Mouse (Mus musculus) gastrocnemius, postnatal 10 days (tissue): ENCODE results near the gene Fkbp11. TPM values are rescaled to one million over a fixed set of nuclear protein-coding genes. Genes with fewer than 3 reads are reported as not detected.
"Not testable (repeated sequence)": the region's sequence is repeated elsewhere in the genome, so short reads cannot be mapped to it uniquely, and the experiment has no call there.

Source experiments
- DNase-seq: peaks from one replicate; pipeline ENCODE4 v3.0.0; 2021; ENCODE audit warnings: mixed read lengths
- long read RNA-seq, 2 experiments: library from polyadenylated mRNA; stranded (forward); transcript quantifications; one replicate each; pipeline ENCODE4 v2.0.0; 2021
- total RNA-seq, 2 experiments: library from RNA; stranded (reverse); gene quantifications; 2 replicates each; pipeline ENCODE4 v1.2.3; 2021

Gene Fkbp11
- 10 to 100 TPM in 1 of 2 experiments, 1 to 10 TPM in 1; 8.0 to 13.1 TPM for total RNA-seq
- long read RNA-seq, experiment 1, transcript Fkbp11-201 (6 exons, 734 nt), result major isoform, 6 of 6 reads
- long read RNA-seq, experiment 1, partial matches to known transcripts, result 0 of 6 reads
- long read RNA-seq, experiment 1, other reads (novel, unspliced or antisense), result 0 of 6 reads
- long read RNA-seq, experiment 2, transcript Fkbp11-201 (6 exons, 734 nt), result major isoform, 5 of 5 reads
- long read RNA-seq, experiment 2, partial matches to known transcripts, result 0 of 5 reads
- long read RNA-seq, experiment 2, other reads (novel, unspliced or antisense), result 0 of 5 reads

DNA sequence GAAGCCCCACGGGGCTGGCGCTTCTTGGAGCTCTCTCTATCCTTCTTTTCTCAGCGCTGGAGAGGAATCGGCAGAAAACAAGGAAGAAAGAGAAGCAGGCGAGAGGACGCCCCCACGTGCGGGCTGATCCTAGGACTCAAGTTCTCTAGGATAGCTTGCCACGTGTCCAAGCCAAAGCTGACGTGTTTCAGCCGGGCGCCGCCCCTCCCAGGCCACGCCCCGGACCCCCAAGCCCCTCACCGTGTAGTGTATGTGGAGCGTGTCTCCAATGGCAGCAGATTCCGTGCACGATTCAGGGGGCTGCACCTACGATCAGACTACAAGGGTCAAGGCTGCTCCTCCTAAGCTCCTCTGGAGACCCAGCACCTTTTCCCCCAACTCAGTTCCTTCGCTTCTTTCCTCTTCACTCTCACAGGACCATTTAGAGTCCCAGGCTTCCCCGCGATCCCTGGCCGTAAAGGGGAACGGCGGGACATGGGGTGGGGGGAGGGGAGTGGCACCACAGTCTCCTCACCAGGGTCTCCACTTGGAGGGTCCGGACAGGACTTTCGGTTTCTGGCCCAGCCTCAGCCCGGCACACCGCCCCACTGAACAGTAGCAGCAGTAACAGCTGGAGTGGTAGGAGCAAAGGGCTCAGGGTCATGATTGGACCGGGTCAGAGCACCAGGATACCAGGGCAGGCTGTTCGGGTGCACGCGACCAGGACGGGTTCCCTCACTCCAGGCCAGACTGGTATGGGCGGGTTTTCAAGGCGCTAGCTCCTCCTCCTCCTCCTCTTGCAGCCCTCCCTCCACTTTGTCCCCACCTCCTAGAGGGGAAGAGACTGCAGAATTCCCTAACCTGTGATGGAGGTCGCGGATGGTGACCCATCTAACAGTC is at the start of gene Fkbp11:
Gene Fkbp11, minus strand, starts transcription at position 756 of the 879 bp plus-strand sequence.
- peak; percentile 44 for DNase-seq

GRCm38 (mm10) chr15:98777762-98778161 is 49.8 kb upstream of the Fkbp11 start, which contains the start of gene Wnt10b:
Gene Wnt10b, minus strand, starts transcription at chr15:98778150.
- no peak for DNase-seq

DNA sequence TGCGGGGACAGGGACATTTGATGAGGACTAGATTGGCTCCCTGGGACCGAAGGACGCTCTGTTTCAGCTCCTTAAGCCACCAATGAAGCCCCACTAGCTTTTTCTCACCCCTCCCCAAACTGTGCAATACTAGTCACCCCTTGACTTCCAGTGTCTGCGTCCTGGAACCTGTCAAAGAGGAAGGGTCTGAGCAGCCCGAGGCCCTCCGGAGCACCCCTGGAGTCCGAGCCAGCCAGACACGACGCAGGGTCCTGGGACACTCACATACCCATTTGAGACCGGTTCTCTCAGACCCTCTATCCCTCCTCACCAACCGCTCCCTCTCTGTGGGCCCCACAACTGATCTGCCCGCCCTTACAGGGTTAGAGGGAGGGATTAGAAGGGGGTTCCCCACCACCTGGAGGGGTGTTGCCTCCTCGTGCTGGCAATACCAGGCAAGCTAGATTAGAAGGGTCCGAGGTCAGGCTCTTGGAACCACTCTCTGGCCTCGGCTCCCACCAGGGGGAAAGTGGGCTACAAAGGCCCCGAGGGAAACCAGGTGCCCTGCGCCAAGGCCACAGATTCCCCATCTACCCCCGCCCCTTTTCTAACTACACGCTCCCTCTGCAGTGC is 49.1 kb upstream of the Fkbp11 start:
- DNase-seq, result no peak

- no peak for DNase-seq
These were observed 48.4 kb upstream of the Fkbp11 start for GRCm38 (mm10) chr15:98776280-98777004.

DNA sequence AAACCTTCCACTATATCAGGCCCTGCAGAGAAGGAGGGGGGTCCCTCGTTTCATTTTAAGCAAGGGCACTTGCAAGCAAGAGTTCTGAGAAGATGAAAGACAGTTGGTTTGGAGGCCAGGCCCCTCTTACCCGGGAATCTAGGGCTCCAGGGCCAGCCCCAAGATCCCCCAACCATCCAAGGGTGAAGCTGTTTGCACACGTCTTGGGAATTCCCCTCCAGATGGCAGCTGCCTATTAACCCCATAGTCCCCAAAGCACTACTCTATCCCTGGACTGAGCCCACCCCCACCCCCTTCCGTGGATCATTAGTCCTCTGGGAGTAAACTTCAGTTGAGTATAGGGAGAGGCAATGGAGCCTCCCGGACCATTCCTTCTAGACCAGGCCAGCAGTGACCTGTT is 47.5 kb upstream of the Fkbp11 start:
- no peak for DNase-seq

DNA sequence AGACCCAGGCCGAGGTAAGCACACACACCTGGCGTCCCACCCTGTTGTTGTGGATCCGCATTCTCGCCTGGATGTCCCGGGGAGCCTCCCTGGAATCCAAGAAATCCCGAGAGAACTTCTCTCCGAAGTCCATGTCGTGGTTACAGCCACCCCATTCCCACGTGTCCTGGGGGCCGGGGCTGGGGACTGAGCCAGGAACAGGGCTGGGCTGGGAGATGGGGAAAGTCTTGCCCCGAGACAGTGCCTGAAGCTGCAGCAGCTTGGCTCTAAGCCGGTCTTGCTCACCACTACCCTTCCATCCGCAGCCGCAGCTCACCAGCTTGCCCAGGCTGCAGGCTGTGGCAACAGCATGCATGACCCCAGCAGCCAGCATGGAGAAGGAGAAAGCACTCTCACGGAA is 46.1 kb upstream of the Fkbp11 start:
- DNase-seq, result no peak

DNA sequence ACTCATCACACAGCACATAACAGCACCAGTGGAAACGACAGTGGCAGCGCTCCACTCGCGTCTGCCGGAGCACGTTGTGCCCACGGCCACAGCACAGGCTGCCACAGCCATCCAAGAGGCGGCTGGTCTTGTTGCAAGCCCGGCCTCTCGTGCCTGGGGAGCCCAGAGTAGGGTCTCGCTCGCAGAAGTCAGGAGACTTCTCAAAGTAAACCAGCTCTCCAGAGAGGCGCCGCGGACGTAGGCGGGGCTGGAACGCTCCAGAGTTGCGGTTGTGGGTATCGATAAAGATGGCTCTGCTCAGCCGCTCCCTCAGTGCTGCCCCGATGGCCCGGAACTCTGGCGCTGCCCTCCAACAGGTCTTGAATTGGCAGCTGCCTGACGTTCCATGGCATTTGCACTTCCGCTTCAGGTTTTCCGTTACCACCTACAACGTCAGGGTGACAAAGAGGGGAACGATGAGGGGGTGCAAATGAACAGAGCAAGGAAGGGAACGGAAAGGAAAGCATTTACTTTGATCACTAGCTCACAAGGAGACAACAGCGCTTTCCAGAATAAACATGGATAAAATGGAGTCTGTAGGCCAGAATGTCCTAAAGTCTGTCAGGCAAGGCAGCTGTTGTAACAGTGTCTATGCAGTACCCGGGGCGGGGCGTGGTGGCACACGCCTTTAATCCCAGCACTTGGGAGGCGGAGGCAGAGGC is 44.7 kb upstream of the Fkbp11 start:
- no peak for DNase-seq

DNA sequence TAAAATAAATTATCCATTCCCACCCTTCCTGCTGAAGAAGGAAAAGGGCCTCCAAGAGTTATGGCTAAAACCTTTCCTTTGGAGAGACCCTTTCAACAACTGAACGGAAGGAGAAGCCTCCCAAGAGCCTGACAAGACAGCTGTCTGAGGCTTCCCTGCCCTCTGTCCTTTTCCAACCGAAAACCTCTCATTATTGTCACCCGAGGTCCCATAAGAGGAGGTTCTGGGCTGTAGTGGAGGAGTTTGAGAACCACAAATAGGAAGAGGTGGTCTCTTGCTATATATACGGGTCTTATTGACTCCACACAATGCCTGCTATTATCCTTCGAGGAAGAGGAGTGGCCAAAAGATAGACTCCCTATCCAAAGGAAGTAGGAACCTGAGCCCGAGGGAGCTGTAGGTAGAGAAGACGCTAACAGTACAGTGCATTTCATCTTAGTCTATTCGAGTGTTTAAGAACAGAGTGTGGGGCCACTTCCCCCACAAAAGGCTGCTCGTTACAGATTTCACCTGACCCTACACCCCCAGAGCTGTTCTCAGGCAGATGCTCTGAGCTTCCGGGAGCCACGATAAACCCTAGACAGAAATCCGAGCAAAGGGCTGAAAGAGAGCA is 43.9 kb upstream of the Fkbp11 start:
- no peak for DNase-seq

DNA sequence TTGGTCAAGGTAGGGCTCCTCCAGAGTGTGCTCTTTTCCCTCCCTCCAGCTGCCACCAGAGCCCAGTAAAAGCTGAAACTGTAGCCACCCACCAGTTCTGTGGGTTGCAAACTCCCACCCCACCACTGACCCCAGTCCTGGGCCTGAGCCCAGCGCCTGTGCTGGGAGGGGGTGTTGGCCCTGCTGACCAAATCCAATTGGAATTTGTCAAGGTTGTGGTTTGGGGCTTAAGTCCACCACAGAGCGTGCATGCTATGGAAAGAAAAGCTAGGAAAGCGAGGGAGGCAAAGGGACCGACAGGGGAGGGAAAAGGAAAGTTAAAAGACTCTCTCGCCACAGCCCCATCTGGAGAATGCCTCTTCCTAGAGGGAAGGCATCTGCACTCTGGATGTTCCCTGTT is 40.3 kb upstream of the Fkbp11 start:
- DNase-seq, result no peak

GRCm38 (mm10) chr15:98765929-98766328 is 37.9 kb upstream of the Fkbp11 start:
- DNase-seq, result no peak

GRCm38 (mm10) chr15:98762670-98763529 is 34.9 kb upstream of the Fkbp11 start, which contains the start of gene Arf3:
Gene Arf3, minus strand, starts transcription at chr15:98763214.
- DNase-seq, result peak; percentile 96

DNA sequence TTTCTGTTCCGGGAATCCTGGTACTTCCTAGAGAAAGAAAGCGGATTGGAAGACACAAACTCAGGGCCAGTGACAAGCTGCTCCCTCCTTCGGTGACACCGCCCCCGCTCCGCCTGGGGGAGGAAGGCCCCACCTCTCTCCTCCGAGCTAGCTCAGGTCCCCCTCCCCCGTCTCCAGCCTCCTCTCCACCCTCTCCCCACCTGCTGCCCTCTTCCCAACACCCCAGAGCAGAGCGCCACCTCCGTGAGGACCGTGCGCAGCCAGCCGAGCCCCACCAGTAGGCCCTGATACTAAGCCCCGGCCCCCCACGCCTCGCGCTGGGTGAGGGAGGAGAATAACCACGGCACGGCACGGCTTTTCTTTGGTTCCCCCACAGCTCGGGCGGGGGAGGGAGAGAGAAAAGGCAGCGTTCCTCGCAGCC is 34.2 kb upstream of the Fkbp11 start:
- peak; percentile 59 for DNase-seq

DNA sequence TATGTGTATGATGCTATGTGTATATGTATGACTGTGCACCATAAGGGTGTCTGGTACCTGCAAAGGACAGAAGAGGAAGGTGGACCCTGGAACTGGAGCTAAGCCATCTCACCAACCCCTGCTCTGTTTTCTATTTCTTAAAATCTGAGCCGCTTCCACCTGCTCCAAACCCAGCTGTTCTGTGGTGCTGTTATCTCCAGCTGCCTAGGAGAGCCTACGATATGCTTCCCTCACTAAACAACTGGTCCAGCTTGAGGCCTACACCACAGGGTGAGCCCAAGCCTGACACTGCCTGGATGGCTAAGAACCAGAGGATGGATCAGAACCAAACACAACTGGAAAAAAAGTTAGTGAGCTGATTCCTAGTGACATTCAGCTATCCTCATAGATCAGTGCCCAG is 26.1 kb upstream of the Fkbp11 start:
- DNase-seq, result no peak

- DNase-seq, result no peak
These were observed 25.0 kb upstream of the Fkbp11 start for GRCm38 (mm10) chr15:98753021-98753423.

DNA sequence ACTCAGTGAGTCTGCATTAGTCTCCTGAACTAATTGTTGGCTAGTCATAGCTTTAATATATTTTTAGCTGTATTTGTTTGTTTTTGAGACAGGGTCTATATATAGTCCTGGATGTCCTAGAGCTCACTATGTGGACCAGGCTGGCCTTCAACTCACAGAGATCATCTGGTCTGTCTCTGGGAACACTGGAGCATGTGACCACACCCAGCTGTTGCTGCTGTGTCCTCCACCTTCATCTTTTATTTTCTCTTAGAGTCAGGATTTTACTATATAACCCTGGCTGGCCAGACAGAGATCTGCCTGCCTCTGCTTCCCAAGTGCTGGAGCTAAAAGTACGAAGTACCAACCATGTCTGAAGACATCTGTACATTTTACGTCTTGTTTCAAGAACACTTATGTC is 21.1 kb upstream of the Fkbp11 start:
- DNase-seq, result no peak

DNA sequence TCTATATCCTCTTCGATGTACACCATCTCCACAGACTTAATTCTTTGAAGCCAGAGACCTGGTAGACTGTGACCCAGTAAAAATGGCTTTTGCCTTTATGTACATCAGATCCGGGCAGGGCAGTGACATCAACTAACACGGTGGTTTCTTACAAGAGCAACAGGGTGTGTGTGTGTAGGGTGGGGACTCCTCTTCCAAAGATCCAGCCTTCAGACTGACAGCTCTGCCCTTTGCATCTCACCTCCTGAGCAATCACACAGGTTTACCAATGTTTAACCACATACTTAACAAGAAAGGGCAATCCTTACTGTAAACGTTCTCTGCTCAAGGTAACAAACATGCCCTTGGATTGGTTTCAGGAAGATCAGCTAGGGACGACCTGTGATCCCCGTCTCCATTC is 19.3 kb upstream of the Fkbp11 start:
- DNase-seq, result no peak

- DNase-seq, result no peak
These were observed 18.5 kb upstream of the Fkbp11 start for GRCm38 (mm10) chr15:98746344-98746965.

DNA sequence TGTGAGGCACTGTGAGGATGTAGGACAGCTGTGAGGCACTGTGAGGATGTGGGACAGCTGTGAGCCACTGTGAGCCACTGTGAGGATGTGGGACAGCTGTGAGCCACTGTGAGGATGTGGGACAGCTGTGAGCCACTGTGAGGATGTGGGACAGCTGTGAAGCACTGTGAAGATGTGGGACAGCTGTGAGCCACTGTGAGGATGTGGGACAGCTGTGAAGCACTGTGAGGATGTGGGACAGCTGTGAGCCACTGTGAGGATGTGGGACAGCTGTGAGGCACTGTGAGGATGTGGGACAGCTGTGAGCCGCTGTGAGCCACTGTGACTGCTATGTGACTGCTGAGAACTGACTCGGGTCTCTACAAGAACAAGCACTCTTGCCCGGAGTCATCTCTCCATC is 15.9 kb upstream of the Fkbp11 start:
- DNase-seq, result not testable (repeated sequence)

- DNase-seq, result no peak
These were observed 14.9 kb upstream of the Fkbp11 start for GRCm38 (mm10) chr15:98742766-98743428.
